Mouse (Mus musculus) c-Kit-positive CD71-positive TER-119-negative erythroid progenitor cells, embryonic 14.5 days (primary cell): ENCODE measurements at regions not wholly inside any gene's neighbourhood (a gene's known extent, or its start where the extent isn't known, plus 50 kb on each side); places are given as distances from the start of the nearest gene placed in this dataset.

Experiments
- DNase-seq: peaks from one replicate; pipeline ENCODE4 v3.0.0-alpha.2; 2013; ENCODE audit warnings: low read depth

GRCm38 (mm10) chr3:143417401-143417800, 535.6 kb upstream of the Pkn2 start:
- DNase-seq: no peak

GRCm38 (mm10) chr3:143411655-143412054, 529.9 kb upstream of the Pkn2 start:
- no peak for DNase-seq

- no peak for DNase-seq
These were observed 517.2 kb upstream of the Pkn2 start for GRCm38 (mm10) chr3:143398966-143399365.

GRCm38 (mm10) chr3:143384357-143384756, 502.6 kb upstream of the Pkn2 start:
- DNase-seq: no peak

GRCm38 (mm10) chr3:143379193-143379592, 497.4 kb upstream of the Pkn2 start:
- no peak for DNase-seq

DNA sequence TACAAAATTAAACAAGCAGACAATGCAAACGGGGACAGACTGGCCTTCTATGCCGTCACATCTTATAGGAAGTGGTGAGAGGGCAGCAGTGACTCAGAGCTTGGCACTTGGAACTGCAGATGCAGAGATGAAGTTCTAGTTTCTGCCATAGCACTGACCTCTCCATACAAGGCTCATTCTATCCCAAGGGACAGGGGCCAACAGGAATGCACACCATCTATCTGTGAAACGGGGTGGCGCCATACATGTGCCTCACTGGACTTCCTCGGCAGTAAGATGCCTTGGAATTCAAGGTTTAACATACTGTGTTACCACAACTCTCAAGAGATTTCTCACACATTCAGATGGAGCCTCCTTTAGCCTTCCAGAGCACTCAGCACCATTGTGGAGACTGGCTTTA, 495.6 kb upstream of the Pkn2 start:
- no peak for DNase-seq

DNA sequence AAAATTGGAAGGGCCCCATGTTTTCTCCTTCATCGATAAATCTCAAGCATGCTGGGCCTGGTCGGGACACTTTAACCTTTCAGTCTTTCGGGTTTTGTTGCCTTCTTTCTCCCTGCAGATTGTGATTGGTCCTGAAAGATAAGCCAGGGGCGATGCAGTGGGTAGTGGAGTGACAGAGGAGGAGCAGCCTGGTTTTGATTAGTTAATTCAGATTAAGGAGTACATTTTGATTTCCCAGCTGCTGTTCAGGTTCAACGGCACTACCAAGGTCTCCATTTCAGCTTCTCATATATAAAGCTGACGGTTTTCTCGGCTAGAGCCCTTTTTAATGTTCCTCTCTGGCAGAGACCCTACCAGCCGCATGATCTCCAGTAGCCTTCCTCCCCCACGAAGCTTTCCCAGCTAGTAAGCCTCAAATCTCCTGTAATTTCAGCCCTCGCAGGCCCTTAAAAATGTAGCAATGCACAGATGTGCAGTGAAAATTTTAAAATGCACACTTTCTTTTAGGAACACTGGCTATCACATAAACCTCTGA, 493.8 kb upstream of the Pkn2 start:
- no peak for DNase-seq

DNA sequence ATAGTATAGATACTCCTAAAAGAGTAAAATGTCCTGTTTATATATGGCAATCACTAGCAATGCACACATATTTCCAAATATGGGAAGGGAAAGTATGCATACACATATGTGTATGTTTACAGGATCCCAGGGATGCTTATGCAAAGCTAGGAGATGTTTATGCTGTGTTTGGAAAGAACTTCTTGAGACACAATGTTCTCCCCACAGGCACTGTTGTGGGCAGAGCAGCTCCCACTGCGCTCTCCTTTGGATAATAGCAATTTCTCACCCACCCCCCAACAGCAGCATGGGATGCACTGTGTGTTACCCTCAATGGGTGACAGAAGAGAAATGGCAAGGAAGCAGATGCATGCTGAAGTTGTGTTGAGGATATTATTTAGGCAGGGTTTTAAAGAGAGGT, 491.7 kb upstream of the Pkn2 start:
- DNase-seq: no peak

DNA sequence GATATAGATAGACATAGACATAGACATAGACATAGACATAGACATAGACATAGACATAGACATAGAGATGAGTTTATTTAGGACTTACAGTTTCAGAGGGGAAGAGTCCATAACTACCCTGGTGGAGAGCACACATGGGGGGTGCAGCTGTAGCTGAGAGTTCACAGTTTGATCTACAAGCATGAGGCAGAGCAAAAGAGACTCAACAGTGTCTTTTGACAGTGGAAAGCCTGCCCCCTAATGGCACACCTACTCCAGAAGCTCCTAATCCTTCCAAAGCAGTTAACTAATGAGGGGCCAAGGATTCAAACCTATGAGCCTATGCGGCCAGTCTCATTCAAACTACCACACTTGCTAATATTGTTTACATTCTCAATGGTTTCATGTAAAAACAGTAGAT, 487.2 kb upstream of the Pkn2 start:
- no peak for DNase-seq

- no peak for DNase-seq
These were observed 458.2 kb upstream of the Pkn2 start for GRCm38 (mm10) chr3:143340032-143340431.

DNA sequence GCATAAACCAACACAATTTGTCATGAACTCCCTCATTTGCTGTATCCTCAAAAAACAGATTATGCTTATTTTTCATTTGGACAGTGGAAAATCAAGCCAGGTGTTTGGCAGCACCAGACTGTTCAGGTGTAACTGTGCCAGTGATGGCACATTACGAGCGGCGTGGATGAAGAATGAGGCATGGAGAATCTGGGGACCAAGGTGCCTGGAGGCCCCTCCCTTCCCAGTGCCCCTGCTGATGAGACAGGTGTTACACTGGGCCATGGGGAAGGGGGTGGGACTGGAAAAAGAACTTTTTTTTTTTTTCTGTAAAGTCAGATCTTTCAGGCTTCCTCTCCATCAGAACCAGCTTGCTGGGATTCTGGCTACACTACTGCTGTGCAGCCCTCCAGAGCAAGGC, 451.5 kb upstream of the Pkn2 start:
- DNase-seq: no peak

DNA sequence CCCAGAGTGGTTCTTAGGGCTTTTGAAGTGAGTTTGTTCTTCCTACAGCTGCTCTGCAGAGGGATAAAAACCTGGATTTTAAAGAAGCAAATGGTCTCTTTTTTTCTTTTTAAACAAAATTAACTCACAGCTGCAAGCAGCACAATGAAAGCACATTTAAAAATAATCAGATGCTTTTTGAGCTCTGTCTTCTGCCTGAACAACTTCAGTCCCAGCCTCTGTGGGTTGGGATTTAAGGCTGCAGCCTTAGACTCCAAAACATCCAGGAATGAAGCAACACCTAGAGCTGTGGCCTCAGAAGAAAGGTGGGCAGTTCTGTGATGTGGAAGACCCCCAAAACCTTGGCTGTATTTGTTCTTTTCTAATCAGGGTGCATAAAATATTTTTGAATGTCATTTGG, 446.7 kb upstream of the Pkn2 start:
- no peak for DNase-seq

- no peak for DNase-seq
These were observed 445.8 kb upstream of the Pkn2 start for GRCm38 (mm10) chr3:143327652-143328051.

DNA sequence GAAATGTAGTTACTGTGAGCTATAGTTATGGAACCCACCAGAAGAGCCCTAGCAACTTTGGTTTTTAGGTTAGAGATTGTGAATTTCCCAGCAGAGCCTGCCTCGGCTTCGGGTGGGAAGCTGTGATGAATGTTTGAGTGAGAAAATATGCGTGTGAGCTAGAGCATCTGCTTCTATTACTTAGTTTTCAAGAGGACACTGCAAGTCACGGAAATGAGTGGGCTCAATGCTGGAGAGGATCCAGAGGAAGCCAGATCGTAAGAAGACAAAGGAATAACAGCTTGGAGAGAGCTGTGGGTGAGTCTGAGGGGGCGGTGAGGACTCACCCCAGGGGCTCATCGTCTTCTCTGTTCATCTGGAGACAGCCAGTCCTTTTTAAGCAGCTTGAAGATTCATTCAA, 434.7 kb upstream of the Pkn2 start:
- DNase-seq: no peak

- DNase-seq: no peak
These were observed 410.0 kb upstream of the Pkn2 start for GRCm38 (mm10) chr3:143291793-143292192.

GRCm38 (mm10) chr3:143264132-143264531, 382.3 kb upstream of the Pkn2 start:
- no peak for DNase-seq

DNA sequence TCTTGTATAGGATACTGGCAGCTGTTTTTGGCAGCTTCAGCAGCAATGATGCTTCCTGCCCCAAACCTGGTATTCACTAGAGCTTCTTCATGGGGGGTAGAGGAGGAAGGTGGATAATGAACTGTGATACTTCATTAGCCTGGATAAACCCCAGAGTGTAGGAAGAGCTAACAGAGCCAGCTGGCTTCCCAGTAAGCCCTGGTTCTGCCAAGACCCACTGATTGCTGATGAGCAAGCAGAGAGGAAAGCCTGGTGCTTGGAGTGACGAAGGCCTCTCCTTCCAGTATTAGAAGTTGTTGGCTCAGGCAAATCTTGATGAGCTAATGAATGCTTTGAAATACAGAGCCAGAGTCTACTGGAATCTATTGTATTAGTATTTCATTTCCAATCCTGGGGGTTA, 370.8 kb upstream of the Pkn2 start:
- no peak for DNase-seq

DNA sequence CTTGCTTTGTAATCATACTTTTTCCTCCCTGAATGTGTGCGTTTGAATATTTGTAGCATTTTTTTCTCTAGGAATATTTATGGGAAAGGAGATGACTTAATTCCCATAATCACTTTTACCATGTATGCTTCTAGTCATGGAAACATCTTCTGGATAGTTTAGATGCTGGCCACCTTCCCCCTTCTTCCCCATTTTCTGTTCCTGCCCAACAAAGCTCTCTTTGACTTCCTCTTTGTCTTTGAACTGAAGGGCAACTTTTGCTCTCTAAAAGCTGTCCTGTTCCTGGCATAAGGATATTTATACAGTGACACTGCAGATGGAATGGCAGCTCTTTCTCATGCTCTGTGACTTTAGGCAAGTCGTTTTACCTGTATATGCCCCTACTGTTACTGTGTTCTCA, 370.2 kb upstream of the Pkn2 start:
- no peak for DNase-seq

- no peak for DNase-seq
These were observed 360.9 kb upstream of the Pkn2 start for GRCm38 (mm10) chr3:143242691-143243090.

GRCm38 (mm10) chr3:143240545-143241383, 359.0 kb upstream of the Pkn2 start:
- DNase-seq: no peak

DNA sequence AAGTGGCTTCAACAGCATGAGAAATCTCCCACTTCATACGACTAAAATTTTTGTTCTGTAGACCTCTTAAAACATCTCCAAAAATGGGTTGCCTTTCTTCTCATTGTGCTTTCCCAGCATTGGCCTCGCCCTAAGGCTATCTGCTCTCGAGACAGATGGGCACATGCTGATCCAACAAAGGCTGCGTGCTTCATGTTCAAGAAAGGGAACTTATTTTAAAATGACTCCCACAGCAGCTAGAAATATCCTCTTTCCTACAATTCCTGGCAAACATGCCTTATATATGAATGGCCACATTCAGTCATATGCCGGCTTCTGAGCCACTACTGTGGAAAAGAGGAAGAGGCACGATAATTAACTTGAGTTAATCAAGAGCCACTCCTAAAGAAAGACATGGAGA, 356.7 kb upstream of the Pkn2 start:
- DNase-seq: no peak

GRCm38 (mm10) chr3:143223999-143224729, 342.4 kb upstream of the Pkn2 start:
- DNase-seq: no peak

DNA sequence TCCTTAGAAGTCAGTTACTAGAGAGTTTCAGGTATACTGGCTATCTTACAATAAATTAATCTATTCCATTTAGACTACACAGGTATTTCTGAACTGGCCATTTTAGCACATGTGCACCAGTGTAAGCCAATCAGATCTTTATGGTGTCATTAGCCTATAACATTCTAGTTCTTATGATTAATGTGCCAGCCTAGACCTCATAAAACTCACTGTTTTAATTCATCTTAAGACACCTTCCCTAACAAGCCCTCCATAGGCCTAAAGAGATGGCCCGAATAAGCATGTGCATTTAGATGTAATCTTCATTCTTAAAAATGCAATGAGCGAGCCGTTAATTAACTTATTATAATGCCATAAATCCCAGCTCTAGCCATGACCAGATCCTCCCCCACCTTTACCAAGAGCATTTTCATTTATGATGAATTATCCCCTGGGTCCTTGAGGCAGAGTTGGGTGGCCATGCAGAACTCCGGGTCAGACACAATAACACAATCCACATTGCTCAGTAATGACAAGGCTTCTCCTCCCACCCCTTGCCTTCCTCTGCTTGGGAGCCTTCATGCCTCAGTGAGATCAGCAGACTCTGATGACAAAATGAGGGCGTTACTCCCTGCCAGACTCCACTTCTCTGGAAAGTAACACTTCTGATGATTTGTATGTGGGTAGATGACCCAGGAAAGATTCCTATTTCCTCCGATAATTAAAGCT, 311.6 kb upstream of the Pkn2 start:
- no peak for DNase-seq
